8 mouse cellular contexts compared by ENCODE assay signal in the genomic region with DNA sequence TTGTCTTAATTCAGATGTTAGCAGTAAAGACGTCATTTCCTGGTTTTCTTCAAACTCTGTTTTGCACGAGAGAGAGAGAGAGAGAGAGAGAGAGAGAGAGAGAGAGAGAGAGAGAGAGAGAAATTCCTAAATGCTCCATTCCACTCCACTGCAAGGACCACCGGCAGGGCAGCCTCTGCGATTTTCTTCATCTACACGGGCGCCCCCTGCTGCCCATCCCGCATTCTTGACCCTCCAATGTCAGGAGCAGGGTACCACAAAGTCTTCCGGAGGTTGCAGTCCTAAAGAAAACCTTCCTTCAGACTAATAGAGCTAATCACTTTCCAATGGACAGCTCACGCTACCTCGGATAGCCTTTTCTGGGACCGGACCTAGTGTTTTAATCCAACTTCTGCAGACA. TPM values are rescaled to one million over a fixed set of nuclear protein-coding genes. Genes with fewer than 3 reads are reported as not detected.
DNase-seq lines count a peak whose midpoint lies in the region; ATAC-seq and TF ChIP-seq lines count a peak whose summit lies in the region.

No protein-coding gene starts in this region.

- peak; percentile 38 for DNase-seq in 416B (ENCODE audit: low read depth)
- DNase-seq in adrenal gland, postnatal 25 days = peak; percentile 84
- DNase-seq in forebrain, embryonic 11.5 days (ENCODE audit: low spot score) = peak; percentile 94
- peak; percentile 84 to 85 for DNase-seq in kidney, postnatal 25 days
- peak; percentile 70 for DNase-seq in liver, postnatal 0 days
- peak; percentile 70 for DNase-seq in testis, postnatal 14 days (ENCODE audit: low spot score)

- H3K4me1 ChIP-seq in forebrain, embryonic 11.5 days (replicated peaks; ENCODE audit: control insufficient read depth, insufficient read depth, low read length) = no peaks in the 10 kb centered on the region; the same call in 1 of the 2 replicates
- peaks cover 7% of the 10 kb centered on the region for H3K4me1 ChIP-seq in heart, embryonic 16.5 days (ENCODE audit: control insufficient read depth, insufficient read depth, low read length)
- H3K4me1 ChIP-seq in liver, postnatal 0 days (ENCODE audit: insufficient read depth) = peaks cover 10% of the 10 kb centered on the region
- peaks cover 10% of the 10 kb centered on the region for H3K4me1 ChIP-seq in neural tube, embryonic 15.5 days

- no peaks in the 10 kb centered on the region for H3K9me3 ChIP-seq in forebrain, embryonic 11.5 days (ENCODE audit: control insufficient read depth, low read length)
- no peaks in the 10 kb centered on the region for H3K9me3 ChIP-seq in heart, embryonic 16.5 days (replicated peaks; ENCODE audit: control insufficient read depth, low read length)
- H3K9me3 ChIP-seq in liver, postnatal 0 days (ENCODE audit: low read length) = no peaks in the 10 kb centered on the region
- H3K9me3 ChIP-seq in neural tube, embryonic 15.5 days (replicated peaks) = no peaks in the 10 kb centered on the region

- H3K36me3 ChIP-seq in forebrain, embryonic 11.5 days (ENCODE audit: control insufficient read depth, insufficient read depth, low read length) = no peaks in the 10 kb centered on the region
- no peaks in the 10 kb centered on the region for H3K36me3 ChIP-seq in heart, embryonic 16.5 days (ENCODE audit: control insufficient read depth, insufficient read depth)
- H3K36me3 ChIP-seq in liver, postnatal 0 days (replicated peaks; ENCODE audit: insufficient read depth, low read length) = no peaks in the 10 kb centered on the region
- no peaks in the 10 kb centered on the region for H3K36me3 ChIP-seq in neural tube, embryonic 15.5 days

- H3K4me3 ChIP-seq in forebrain, embryonic 11.5 days (ENCODE audit: low read depth, low read length) = peak overlapping the region; percentile 79
- peak overlapping the region; percentile 94 for H3K4me3 ChIP-seq in heart, embryonic 16.5 days (ENCODE audit: low read length)
- H3K4me3 ChIP-seq in liver, postnatal 0 days (ENCODE audit: low read depth, low read length) = peak overlapping the region; percentile 63
- H3K4me3 ChIP-seq in neural tube, embryonic 15.5 days (replicated peaks) = peak overlapping the region; percentile 72

- H3K27me3 ChIP-seq in forebrain, embryonic 11.5 days (ENCODE audit: control insufficient read depth, insufficient read depth, low read length) = no peaks in the 10 kb centered on the region
- H3K27me3 ChIP-seq in heart, embryonic 16.5 days (ENCODE audit: control insufficient read depth, insufficient read depth, low read length) = no peaks in the 10 kb centered on the region
- H3K27me3 ChIP-seq in liver, postnatal 0 days (ENCODE audit: insufficient read depth, low read length) = peaks cover 27% of the 10 kb centered on the region
- H3K27me3 ChIP-seq in neural tube, embryonic 15.5 days (replicated peaks) = peaks cover 6% of the 10 kb centered on the region

- WGBS in forebrain, embryonic 11.5 days = under 1% methylated on average over 11 of the region's 11 CpGs
- WGBS in heart, embryonic 16.5 days = under 1% methylated on average over 11 of the region's 11 CpGs
- 2% methylated on average over 11 of the region's 11 CpGs for WGBS in liver, postnatal 0 days (ENCODE audit: insufficient replicate concordance)
- WGBS in neural tube, embryonic 15.5 days = under 1% methylated on average over 11 of the region's 11 CpGs

- H3K27ac ChIP-seq in forebrain, embryonic 11.5 days (ENCODE audit: low read depth, low read length) = no peak overlapping the region
- H3K27ac ChIP-seq in heart, embryonic 16.5 days (ENCODE audit: low read length) = peak overlapping the region; percentile 94
- no peak overlapping the region for H3K27ac ChIP-seq in liver, postnatal 0 days (ENCODE audit: low read depth)
- 0 out of 2 replicates have a peak overlapping the region, but pooled peaks have one; percentile 29 for H3K27ac ChIP-seq in neural tube, embryonic 15.5 days (replicated peaks)

- peak overlapping the region; percentile 96 for H3K4me2 ChIP-seq in forebrain, embryonic 11.5 days (ENCODE audit: low read depth, low read length, severe bottlenecking)
- H3K4me2 ChIP-seq in heart, embryonic 16.5 days (ENCODE audit: low read depth, low read length) = peak overlapping the region; percentile 90
- H3K4me2 ChIP-seq in liver, postnatal 0 days (ENCODE audit: low read depth, low read length) = peak overlapping the region; percentile 93
- H3K4me2 ChIP-seq in neural tube, embryonic 15.5 days = peak overlapping the region; percentile 97

- peak overlapping the region; percentile 21; the same call in 1 of the 2 replicates for H3K9ac ChIP-seq in forebrain, embryonic 11.5 days (ENCODE audit: low read length)
- peak overlapping the region; percentile 97 for H3K9ac ChIP-seq in heart, embryonic 16.5 days (ENCODE audit: low read length)
- H3K9ac ChIP-seq in liver, postnatal 0 days (replicated peaks) = no peak overlapping the region
- H3K9ac ChIP-seq in neural tube, embryonic 15.5 days (replicated peaks) = no peak overlapping the region

- TF ChIP-seq CTCF in liver, postnatal 0 days (IDR thresholded peaks at IDR 0.05; ENCODE audit: low read depth) = peak; percentile 75

- TF ChIP-seq EP300 in liver, postnatal 0 days (IDR thresholded peaks at IDR 0.05; ENCODE audit: low read depth) = no peak

- peak; percentile 83 for ATAC-seq in forebrain, embryonic 11.5 days (replicated peaks; ENCODE audit: low FRiP score)
- ATAC-seq in heart, embryonic 16.5 days (replicated peaks; ENCODE audit: extremely low read depth, insufficient read depth, low FRiP score) = peak; percentile 67
- peak; percentile 48; the same call in 1 of the 2 replicates for ATAC-seq in liver, postnatal 0 days
- peak; percentile 91 for ATAC-seq in neural tube, embryonic 15.5 days (ENCODE audit: low FRiP score)

RNA-seq across cellular contexts. Expression of gene Ltbp1, which starts 0.5 kb away (rescaled TPM):
- total RNA-seq in adrenal gland, postnatal 25 days (2021) = 9.6 and 11.0 TPM in 2 replicates
- polyA plus RNA-seq in forebrain, embryonic 11.5 days (2014; fragmentation: Nextera tagmentation; extraction: Ambion mirVana) = 4.2 and 5.0 TPM in 2 replicates
- polyA plus RNA-seq in heart, embryonic 16.5 days (2015; fragmentation: Nextera tagmentation; extraction: Ambion mirVana) = 15.6 and 19.7 TPM in 2 replicates
- 2.8 and 3.1 TPM in 2 replicates for polyA plus RNA-seq in liver, postnatal 0 days (2015; fragmentation: Nextera tagmentation; extraction: Ambion mirVana)
- 3.6 and 6.0 TPM in 2 replicates for polyA plus RNA-seq in neural tube, embryonic 15.5 days (2015; fragmentation: Nextera tagmentation; extraction: Ambion mirVana)

Comparison
In these comparisons a context has a peak if more than half of its experiments do, and no peak if none do; other contexts are left out.
1. DNase-seq: peak in every context shown above with its lines; median percentile 94 in forebrain, embryonic 11.5 days; 84 in kidney, postnatal 25 days; 84 in adrenal gland, postnatal 25 days; 70 in liver, postnatal 0 days; 70 in testis, postnatal 14 days; 38 in 416B.
2. H3K27ac ChIP-seq: peak in heart, embryonic 16.5 days (single experiment) and neural tube, embryonic 15.5 days (single experiment); none in forebrain, embryonic 11.5 days (single experiment) and liver, postnatal 0 days (single experiment).
3. H3K9ac ChIP-seq: peak in forebrain, embryonic 11.5 days (single experiment) and heart, embryonic 16.5 days (single experiment); none in liver, postnatal 0 days (single experiment) and neural tube, embryonic 15.5 days (single experiment).
4. Peak in every context shown above with its lines, with median percentiles within 50 percentile points of each other: ATAC-seq, H3K4me2 ChIP-seq and H3K4me3 ChIP-seq.